Mouse (Mus musculus) small intestine, adult 2 months (tissue): ENCODE results near the gene Rsf1.

ENCODE experiments used
- CTCF ChIP-seq: fragments of 200-500 bp; IDR thresholded peaks from 2 replicates; pipeline ENCODE4 v1.5.1; 2012; ENCODE audit warnings: low read depth, mild to moderate bottlenecking, control low read depth, inconsistent platforms, low read length, moderate library complexity, mixed read lengths; ENCODE audit not compliant: insufficient replicate concordance, insufficient read length; ENCODE audit errors: extremely low read depth
- POLR2A ChIP-seq: fragments of 200-500 bp; IDR thresholded peaks from 2 replicates; pipeline ENCODE4 v1.6.1; 2012; ENCODE audit warnings: low read depth, mild to moderate bottlenecking, control low read depth, inconsistent platforms, low read length, moderate library complexity

DNA sequence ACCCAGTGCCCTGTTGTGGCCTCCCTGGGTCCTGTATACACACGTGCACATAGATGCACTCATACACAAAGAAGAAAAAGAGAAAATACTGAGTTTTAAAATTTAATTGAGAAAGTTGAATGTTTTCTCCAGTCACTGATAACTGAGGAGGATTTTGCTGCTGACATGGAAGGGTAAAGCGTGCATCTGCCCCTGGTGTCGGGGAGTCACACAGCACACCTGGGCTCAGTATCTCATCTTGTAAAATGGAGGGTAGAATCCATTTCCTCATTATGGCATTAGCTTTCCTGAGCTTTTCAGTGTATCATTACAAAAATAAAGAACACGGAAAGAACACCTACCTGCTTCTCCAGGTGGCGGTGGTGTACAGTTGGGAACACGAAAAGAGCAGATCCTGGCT, 145.7 kb downstream of the Rsf1 start:
- TF ChIP-seq CTCF (no peak), POLR2A (no peak)
